Mouse (Mus musculus): ENCODE measurements around the gene Efcab12. TPM values are rescaled to one million over a fixed set of nuclear protein-coding genes. Genes with fewer than 3 reads are reported as not detected.

Efcab12 gene
- 1 to 10 TPM in 1 of 2 experiments, under 1 TPM in 1; 0.36 to 1.1 TPM for polyA plus RNA-seq (2017; shearing (Covaris generic))

DNA sequence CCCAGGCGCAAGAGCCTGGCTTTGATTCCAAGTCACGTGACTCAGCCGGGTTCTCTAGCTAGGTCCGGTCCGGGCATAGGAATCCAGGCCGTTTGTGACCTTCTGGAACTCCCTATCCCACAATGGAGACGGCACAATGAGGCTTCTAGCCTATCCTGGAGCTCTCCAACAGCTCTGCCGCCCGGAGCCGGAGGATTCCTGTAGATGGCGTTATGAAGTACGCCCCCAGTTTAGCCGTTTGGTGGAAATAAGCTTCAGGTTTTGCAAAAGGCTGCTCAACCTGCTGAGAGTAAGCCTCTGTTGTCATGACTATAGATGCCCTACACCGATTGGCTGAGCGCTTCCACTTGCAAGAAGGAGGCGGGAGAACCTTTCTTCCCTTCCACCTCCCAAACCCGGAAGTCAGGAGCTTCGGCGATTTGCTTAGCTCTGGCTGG lies at the start of gene Efcab12:
TSS of gene Efcab12 (minus strand) at position 252 of the 437 bp plus-strand sequence.

DNA sequence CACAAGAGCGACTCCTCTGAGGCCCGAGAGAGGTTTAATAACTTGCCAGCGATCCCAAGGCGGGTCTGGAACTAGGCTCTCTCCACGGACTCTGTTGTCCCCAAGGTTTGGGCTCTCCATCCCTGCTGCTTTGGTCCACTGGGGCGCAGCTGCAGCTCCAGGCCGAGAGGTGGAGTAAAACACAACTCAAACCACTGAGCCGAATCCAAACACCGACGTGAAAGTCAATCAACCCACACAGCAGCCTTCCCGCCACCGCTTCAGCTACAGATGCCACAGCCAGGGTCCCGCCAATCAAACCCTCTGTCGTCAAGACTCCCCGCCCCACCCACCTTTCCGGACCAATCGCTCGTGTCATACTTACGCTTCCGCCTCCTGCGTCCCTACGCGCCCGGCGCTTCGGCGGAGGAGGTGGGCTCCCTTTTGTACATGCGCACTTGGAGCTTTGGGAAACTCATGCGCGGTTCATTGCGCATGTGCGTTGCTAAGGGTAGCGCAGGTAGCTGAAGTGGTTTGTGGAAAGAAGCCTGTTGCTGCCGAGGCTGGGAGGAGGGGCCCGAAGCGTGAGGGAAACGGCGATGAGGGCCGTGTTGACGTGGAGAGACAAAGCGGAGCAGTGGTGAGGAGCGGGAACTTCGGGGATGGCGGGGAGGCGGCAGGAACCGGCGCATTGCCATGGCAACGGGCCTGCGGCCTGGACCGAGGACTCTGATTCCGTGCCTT lies 15.0 kb upstream of the Efcab12 start, which contains the start of the genes Mbd4 and Ift122:
TSS of gene Mbd4 (minus strand) at position 281 of the 723 bp plus-strand sequence.
TSS of gene Ift122 (plus strand) at position 380 of the 723 bp plus-strand sequence.

DNA sequence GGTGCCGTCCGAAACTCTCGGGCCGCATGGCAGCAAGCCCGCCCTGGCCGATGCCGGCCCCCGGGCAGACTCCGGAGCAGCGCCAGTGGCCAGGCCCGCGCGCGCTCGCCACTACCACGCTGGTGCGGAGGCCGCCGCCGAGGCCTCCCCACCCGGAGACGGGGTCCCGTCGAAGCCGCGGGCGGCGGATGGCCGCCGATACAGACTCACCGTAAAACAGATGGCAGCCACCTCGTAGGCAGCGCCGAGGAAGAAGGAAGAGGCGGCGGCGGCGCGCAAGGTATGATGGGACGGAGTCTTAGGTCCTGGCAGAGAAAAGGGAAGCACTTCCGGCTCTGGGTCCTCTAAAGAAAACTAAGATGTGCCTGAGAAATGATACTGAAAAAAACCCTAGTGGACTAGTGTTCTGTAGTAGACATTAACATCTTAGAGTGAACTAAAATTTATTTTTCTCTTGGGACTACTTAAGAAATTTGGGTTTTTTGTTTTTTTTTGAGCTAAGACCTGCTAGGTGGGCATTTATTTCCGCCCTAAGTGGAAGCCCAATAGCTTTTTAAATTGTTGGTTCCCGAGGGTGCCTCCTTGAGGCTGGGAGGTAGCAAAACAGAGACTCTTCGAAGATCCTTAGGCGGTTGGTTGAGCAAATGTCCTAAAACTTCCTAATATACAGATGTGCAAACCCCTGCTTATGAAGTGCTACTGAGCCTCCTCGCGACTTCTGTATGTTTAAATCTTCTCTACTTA lies 29.6 kb downstream of the Efcab12 start, which contains the start of gene Rpl32:
TSS of gene Rpl32 (minus strand) at position 260 of the 744 bp plus-strand sequence.

DNA sequence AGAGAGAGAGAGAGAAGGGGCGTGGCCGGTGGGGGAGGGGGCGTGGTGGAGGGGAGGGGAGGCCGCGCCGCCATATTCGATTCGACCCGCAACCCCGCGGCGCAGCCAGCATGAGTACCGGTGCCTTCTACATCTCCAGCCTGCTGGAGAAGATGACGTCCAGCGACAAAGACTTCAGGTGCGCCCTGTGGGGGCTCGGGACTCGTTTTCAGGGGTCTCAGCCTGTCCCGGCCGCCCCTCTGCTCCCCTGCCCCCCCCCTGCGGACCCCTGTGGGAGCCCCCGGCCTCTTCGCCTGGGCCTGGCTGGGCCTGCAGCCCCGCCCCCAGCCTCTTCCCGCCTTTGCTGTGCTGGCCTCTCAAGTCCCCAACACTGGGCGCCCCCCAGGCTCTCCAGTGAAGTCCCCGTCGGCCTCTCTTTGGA lies 63.7 kb downstream of the Efcab12 start, which contains the start of gene Cand2:
TSS of gene Cand2 (plus strand) at position 38 of the 421 bp plus-strand sequence.

DNA sequence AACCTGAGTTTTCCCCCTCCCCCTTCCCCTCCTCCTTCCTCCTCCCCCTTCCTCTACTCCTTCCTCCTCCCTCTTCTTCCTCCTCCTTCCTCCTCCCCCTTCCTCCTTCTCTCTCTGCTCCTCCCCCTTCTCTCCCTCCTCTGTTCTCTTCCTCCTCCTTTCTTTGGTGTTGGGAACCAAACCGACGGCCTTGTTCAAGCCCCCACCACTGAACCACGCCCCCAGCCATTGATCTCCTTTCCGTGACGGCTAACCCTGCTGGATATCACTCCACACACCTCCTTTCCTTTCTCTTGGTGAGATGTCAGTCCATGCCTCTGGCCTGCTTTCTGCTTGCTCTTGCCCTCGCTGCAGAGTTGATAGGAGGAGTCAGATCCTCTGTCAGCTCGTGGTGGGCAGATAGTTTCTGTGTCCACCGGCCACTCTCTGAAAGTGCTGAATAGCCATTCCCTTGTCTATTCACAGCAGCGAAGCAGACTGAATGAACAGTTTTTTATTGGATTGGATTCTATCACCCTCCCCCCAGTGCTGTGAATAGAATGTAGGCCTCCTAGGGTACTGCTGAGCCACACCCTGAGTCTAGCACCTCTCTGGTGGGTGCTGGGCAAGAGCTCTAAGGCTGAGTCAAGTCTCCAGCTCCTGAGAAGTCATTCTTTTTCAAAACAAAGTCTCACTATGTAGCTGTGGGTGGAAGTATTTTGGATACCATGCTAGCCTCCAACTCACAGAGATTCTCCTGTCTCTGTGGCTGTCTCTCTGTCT lies 76.0 kb downstream of the Efcab12 start, which contains the start of gene Tmem40:
TSS of gene Tmem40 (minus strand) at position 416 of the 762 bp plus-strand sequence.

Other genes with a start within 250 kb of the Efcab12 start
- gene Mkrn2os, start 245.8 kb downstream of the Efcab12 start, polyA plus RNA-seq (2017; shearing (Covaris generic)), result 1 to 10 TPM in 1 of 2 experiments, under 1 TPM in 1; 0.58 to 2.1 TPM
- 10 to 100 TPM; 29.5 to 31.9 TPM for gene Mkrn2, start 236.5 kb downstream of the Efcab12 start, polyA plus RNA-seq (2017; shearing (Covaris generic))
- gene Raf1, start 161.8 kb downstream of the Efcab12 start, polyA plus RNA-seq (2017; shearing (Covaris generic)), result 100 to 1,000 TPM; 125 TPM
- not detected for gene Tmem40, start 76.0 kb downstream of the Efcab12 start, polyA plus RNA-seq (2017; shearing (Covaris generic))
- gene Cand2, start 63.9 kb downstream of the Efcab12 start, polyA plus RNA-seq (2017; shearing (Covaris generic)), result 1 to 10 TPM; 6.3 to 9.1 TPM
- gene Rpl32, start 29.7 kb downstream of the Efcab12 start, polyA plus RNA-seq (2017; shearing (Covaris generic)), result 1,000 to 10,000 TPM; 2,497 to 2,767 TPM
- gene Mbd4, start 15.0 kb upstream of the Efcab12 start, polyA plus RNA-seq (2017; shearing (Covaris generic)), result 10 to 100 TPM; 10.3 to 17.8 TPM
- 1 to 10 TPM; 3.7 to 5.5 TPM for gene Ift122, start 15.1 kb upstream of the Efcab12 start, polyA plus RNA-seq (2017; shearing (Covaris generic))
- gene Rho, start 93.3 kb upstream of the Efcab12 start, polyA plus RNA-seq (2017; shearing (Covaris generic)), result 1 to 10 TPM in 1 of 2 experiments, not detected in 1; 2.1 TPM
- 1 to 10 TPM in 1 of 2 experiments, under 1 TPM in 1; 0.40 to 1.8 TPM for gene H1foo, start 106.5 kb upstream of the Efcab12 start, polyA plus RNA-seq (2017; shearing (Covaris generic))
- 1 to 10 TPM in 1 of 2 experiments, under 1 TPM in 1; 0.94 to 4.7 TPM for gene Plxnd1, start 156.6 kb upstream of the Efcab12 start, polyA plus RNA-seq (2017; shearing (Covaris generic))